10 mouse cellular contexts compared by ENCODE assay signal in the genomic region with DNA sequence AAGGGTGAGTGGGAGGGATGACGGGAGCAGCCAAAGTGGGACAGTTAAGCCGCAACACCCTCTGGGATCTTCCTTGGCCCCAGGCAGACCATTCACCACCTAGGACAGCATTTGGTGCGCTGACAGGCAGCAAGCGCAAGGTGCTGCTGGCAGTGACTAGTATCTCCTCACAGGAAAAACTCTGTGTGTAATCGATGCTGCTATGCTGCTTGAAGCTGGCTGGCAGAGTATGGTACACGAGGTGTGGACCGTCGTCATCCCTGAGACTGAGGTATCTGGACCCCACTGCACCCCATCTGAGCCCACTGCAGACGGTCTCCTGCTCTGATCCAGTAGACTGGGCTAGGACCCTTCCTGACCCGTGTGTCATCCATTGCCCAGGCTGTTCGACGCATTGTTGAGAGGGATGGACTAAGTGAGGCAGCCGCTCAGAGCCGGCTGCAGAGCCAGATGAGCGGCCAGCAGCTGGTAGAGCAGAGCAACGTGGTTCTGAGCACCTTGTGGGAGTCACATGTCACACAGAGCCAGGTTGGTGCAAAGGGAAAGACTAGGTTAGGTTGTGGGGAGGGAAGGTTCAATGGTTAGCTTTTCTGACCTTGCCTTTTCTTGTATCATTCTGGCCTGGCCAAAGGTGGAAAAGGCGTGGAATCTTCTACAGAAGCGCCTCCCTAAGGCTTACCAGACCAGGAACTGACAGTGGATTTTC. TPM values are rescaled to one million over a fixed set of nuclear protein-coding genes. Genes with fewer than 3 reads are reported as not detected.
DNase-seq lines count a peak whose midpoint lies in the region; ATAC-seq lines count a peak whose summit lies in the region.
"Had no signal": no experiment of that assay in that cellular context is flagged by ENCODE, and none has a peak within 500 bp of the region (broad histone marks: within the 10 kb centered on the region; RNA-seq: fewer than 3 reads in every experiment).

No protein-coding gene starts in this region.

- DNase-seq in heart, postnatal 25 days (ENCODE audit: low spot score), result no peak
- DNase-seq in layer of hippocampus, postnatal 25 days (ENCODE audit: extremely low spot score in 1 of 2, low spot score in 1 of 2), result no peak
- DNase-seq in thymus, postnatal 0 days (ENCODE audit: low spot score), result no peak
- no peak for DNase-seq in lung, postnatal 4 days
- DNase-seq: gastrocnemius, postnatal 14 days had no signal

- H3K4me1 ChIP-seq in heart, embryonic 13.5 days, result peaks cover 48% of the 10 kb centered on the region
- peaks cover 47% of the 10 kb centered on the region for H3K4me1 ChIP-seq in embryonic facial prominence, embryonic 15.5 days
- H3K4me1 ChIP-seq in intestine, embryonic 16.5 days (ENCODE audit: control insufficient read depth, insufficient read depth, low read length), result peaks cover 35% of the 10 kb centered on the region
- peaks cover 45% of the 10 kb centered on the region for H3K4me1 ChIP-seq in midbrain, embryonic 15.5 days

- intact Hi-C loops in heart, postnatal 25 days (cut with DNase I), result loop anchor here (5.0 kb wide), 1 partner anchor 167 kb away; a partner anchor contains a TSS

- peaks cover 41% of the 10 kb centered on the region for H3K36me3 ChIP-seq in heart, embryonic 13.5 days
- H3K36me3 ChIP-seq in embryonic facial prominence, embryonic 15.5 days, result peaks cover 37% of the 10 kb centered on the region
- peaks cover 14% of the 10 kb centered on the region; the same call in 1 of the 2 replicates for H3K36me3 ChIP-seq in intestine, embryonic 16.5 days (ENCODE audit: control insufficient read depth, insufficient read depth, low read length)
- H3K36me3 ChIP-seq in midbrain, embryonic 15.5 days (replicated peaks), result peaks cover 16% of the 10 kb centered on the region

- H3K4me2 ChIP-seq in heart, embryonic 13.5 days, result peak overlapping the region; percentile 93; the same call in 1 of the 2 replicates
- H3K4me2 ChIP-seq in embryonic facial prominence, embryonic 15.5 days (replicated peaks), result no peak overlapping the region
- H3K4me2 ChIP-seq in intestine, embryonic 16.5 days (ENCODE audit: low read depth, low read length), result peak overlapping the region; percentile 87; the same call in 1 of the 2 replicates
- no peak overlapping the region for H3K4me2 ChIP-seq in midbrain, embryonic 15.5 days

- no peak for ATAC-seq in heart, embryonic 13.5 days (ENCODE audit: extremely low read depth, insufficient number of reproducible peaks, low FRiP score, low TSS enrichment)
- no peak for ATAC-seq in embryonic facial prominence, embryonic 15.5 days (ENCODE audit: insufficient number of reproducible peaks, low FRiP score, low TSS enrichment, low read depth)
- ATAC-seq in intestine, embryonic 16.5 days, result no peak
- ATAC-seq in midbrain, embryonic 15.5 days (replicated peaks), result no peak

- H3K9me3 ChIP-seq in heart, embryonic 13.5 days, result no peaks in the 10 kb centered on the region
- no peaks in the 10 kb centered on the region for H3K9me3 ChIP-seq in embryonic facial prominence, embryonic 15.5 days (replicated peaks)
- no peaks in the 10 kb centered on the region for H3K9me3 ChIP-seq in intestine, embryonic 16.5 days (ENCODE audit: control insufficient read depth, low read length)
- no peaks in the 10 kb centered on the region for H3K9me3 ChIP-seq in midbrain, embryonic 15.5 days
- H3K9me3 ChIP-seq: limb, embryonic 15.5 days had no signal

- WGBS in heart, embryonic 13.5 days, result 85% methylated on average over 18 of the region's 18 CpGs
- WGBS in embryonic facial prominence, embryonic 15.5 days, result 90% methylated on average over 18 of the region's 18 CpGs
- WGBS in intestine, embryonic 16.5 days, result 89% methylated on average over 18 of the region's 18 CpGs
- WGBS in midbrain, embryonic 15.5 days, result 93% methylated on average over 18 of the region's 18 CpGs

- peaks cover 7% of the 10 kb centered on the region for H3K27me3 ChIP-seq in heart, embryonic 13.5 days (replicated peaks)
- peaks cover 5% of the 10 kb centered on the region; the same call in 1 of the 2 replicates for H3K27me3 ChIP-seq in embryonic facial prominence, embryonic 15.5 days
- H3K27me3 ChIP-seq in intestine, embryonic 16.5 days (replicated peaks; ENCODE audit: control insufficient read depth, insufficient read depth, low read length), result peaks cover 1% of the 10 kb centered on the region; the same call in 1 of the 2 replicates
- peaks cover 4% of the 10 kb centered on the region for H3K27me3 ChIP-seq in midbrain, embryonic 15.5 days (replicated peaks)

- H3K4me3 ChIP-seq in heart, embryonic 13.5 days, result no peak overlapping the region
- H3K4me3 ChIP-seq in embryonic facial prominence, embryonic 15.5 days (replicated peaks), result no peak overlapping the region
- H3K4me3 ChIP-seq in intestine, embryonic 16.5 days (ENCODE audit: low read length), result no peak overlapping the region
- H3K4me3 ChIP-seq in midbrain, embryonic 15.5 days, result no peak overlapping the region

- H3K9ac ChIP-seq in heart, embryonic 13.5 days, result peak overlapping the region; percentile 97
- H3K9ac ChIP-seq in embryonic facial prominence, embryonic 15.5 days, result 0 out of 2 replicates have a peak overlapping the region, but pooled peaks have one; percentile 80
- peak overlapping the region; percentile 92; the same call in 1 of the 2 replicates for H3K9ac ChIP-seq in intestine, embryonic 16.5 days (ENCODE audit: low read depth, low read length)
- 0 out of 2 replicates have a peak overlapping the region, but pooled peaks have one; percentile 73 for H3K9ac ChIP-seq in midbrain, embryonic 15.5 days

- H3K27ac ChIP-seq in heart, embryonic 13.5 days (replicated peaks), result peak overlapping the region; percentile 87; the same call in 1 of the 2 replicates
- no peak overlapping the region for H3K27ac ChIP-seq in embryonic facial prominence, embryonic 15.5 days (replicated peaks)
- H3K27ac ChIP-seq in intestine, embryonic 16.5 days (ENCODE audit: low read length), result peak overlapping the region; percentile 89; the same call in 1 of the 2 replicates
- H3K27ac ChIP-seq in midbrain, embryonic 15.5 days, result no peak overlapping the region; the same call in 1 of the 2 replicates

RNA-seq across cellular contexts. Expression of a gene that starts 1.3 kb away (rescaled TPM):
- polyA plus RNA-seq in heart, embryonic 13.5 days (2015; fragmentation: Nextera tagmentation; extraction: Ambion mirVana), result 36.3 and 41.6 TPM in 2 replicates
- 10 to 100 TPM; 19.1 to 21.4 TPM for total RNA-seq in heart, postnatal 25 days (2021)
- polyA plus RNA-seq in embryonic facial prominence, embryonic 15.5 days (2015; fragmentation: Nextera tagmentation; extraction: Ambion mirVana), result 50.3 and 52.0 TPM in 2 replicates
- polyA plus RNA-seq in intestine, embryonic 16.5 days (2015; fragmentation: Nextera tagmentation; extraction: Ambion mirVana), result 78.6 and 87.5 TPM in 2 replicates
- 103 and 107 TPM in 2 replicates for polyA plus RNA-seq in midbrain, embryonic 15.5 days (2015; fragmentation: Nextera tagmentation; extraction: Ambion mirVana)
- total RNA-seq in layer of hippocampus, postnatal 25 days (2021), result 10 to 100 TPM; 45.1 to 45.6 TPM
- polyA plus RNA-seq in thymus, postnatal 0 days (2015; fragmentation: Nextera tagmentation; extraction: Ambion mirVana), result 79.8 and 80.8 TPM in 2 replicates

RNA-seq across cellular contexts. Expression of a gene that starts 3.4 kb away (rescaled TPM):
- polyA plus RNA-seq in heart, embryonic 13.5 days (2015; fragmentation: Nextera tagmentation; extraction: Ambion mirVana), result 26.8 and 28.4 TPM in 2 replicates
- total RNA-seq in heart, postnatal 25 days (2021), result 10 to 100 TPM; 15.8 to 17.1 TPM
- 43.2 and 44.9 TPM in 2 replicates for polyA plus RNA-seq in embryonic facial prominence, embryonic 15.5 days (2015; fragmentation: Nextera tagmentation; extraction: Ambion mirVana)
- 44.4 and 47.1 TPM in 2 replicates for polyA plus RNA-seq in intestine, embryonic 16.5 days (2015; fragmentation: Nextera tagmentation; extraction: Ambion mirVana)
- 43.3 and 47.1 TPM in 2 replicates for polyA plus RNA-seq in midbrain, embryonic 15.5 days (2015; fragmentation: Nextera tagmentation; extraction: Ambion mirVana)
- total RNA-seq in layer of hippocampus, postnatal 25 days (2021), result 10 to 100 TPM; 25.1 to 29.9 TPM
- 37.3 and 40.5 TPM in 2 replicates for polyA plus RNA-seq in thymus, postnatal 0 days (2015; fragmentation: Nextera tagmentation; extraction: Ambion mirVana)

RNA-seq across cellular contexts. Expression of a gene that starts 7.6 kb away (rescaled TPM):
- 0.14 and 0.17 TPM in 2 replicates for polyA plus RNA-seq in heart, embryonic 13.5 days (2015; fragmentation: Nextera tagmentation; extraction: Ambion mirVana)
- under 1 TPM; 0.55 to 0.64 TPM for total RNA-seq in heart, postnatal 25 days (2021)
- 0.24 and 0.25 TPM in 2 replicates for polyA plus RNA-seq in embryonic facial prominence, embryonic 15.5 days (2015; fragmentation: Nextera tagmentation; extraction: Ambion mirVana)
- 0.10 and 0.16 TPM in 2 replicates for polyA plus RNA-seq in intestine, embryonic 16.5 days (2015; fragmentation: Nextera tagmentation; extraction: Ambion mirVana)
- 0.37 and 0.63 TPM in 2 replicates for polyA plus RNA-seq in midbrain, embryonic 15.5 days (2015; fragmentation: Nextera tagmentation; extraction: Ambion mirVana)
- total RNA-seq in layer of hippocampus, postnatal 25 days (2021), result under 1 TPM; 0.63 to 0.94 TPM
- 0.10 and 0.13 TPM in 2 replicates for polyA plus RNA-seq in thymus, postnatal 0 days (2015; fragmentation: Nextera tagmentation; extraction: Ambion mirVana)

RNA-seq across cellular contexts. Expression of a gene that starts 9.5 kb away (rescaled TPM):
- 21.4 and 26.6 TPM in 2 replicates for polyA plus RNA-seq in heart, embryonic 13.5 days (2015; fragmentation: Nextera tagmentation; extraction: Ambion mirVana)
- 1 to 10 TPM; 3.1 TPM for total RNA-seq in heart, postnatal 25 days (2021)
- polyA plus RNA-seq in embryonic facial prominence, embryonic 15.5 days (2015; fragmentation: Nextera tagmentation; extraction: Ambion mirVana), result 32.0 and 33.6 TPM in 2 replicates
- polyA plus RNA-seq in intestine, embryonic 16.5 days (2015; fragmentation: Nextera tagmentation; extraction: Ambion mirVana), result 15.0 and 18.1 TPM in 2 replicates
- 18.3 and 20.3 TPM in 2 replicates for polyA plus RNA-seq in midbrain, embryonic 15.5 days (2015; fragmentation: Nextera tagmentation; extraction: Ambion mirVana)
- 1 to 10 TPM; 3.3 to 4.4 TPM for total RNA-seq in layer of hippocampus, postnatal 25 days (2021)
- polyA plus RNA-seq in thymus, postnatal 0 days (2015; fragmentation: Nextera tagmentation; extraction: Ambion mirVana), result 34.6 and 39.0 TPM in 2 replicates

RNA-seq across cellular contexts. Expression of a gene that starts 16.0 kb away (rescaled TPM):
- polyA plus RNA-seq in heart, embryonic 13.5 days (2015; fragmentation: Nextera tagmentation; extraction: Ambion mirVana), result 13.5 and 13.7 TPM in 2 replicates
- 1 to 10 TPM; 8.0 to 8.7 TPM for total RNA-seq in heart, postnatal 25 days (2021)
- 15.1 and 16.6 TPM in 2 replicates for polyA plus RNA-seq in embryonic facial prominence, embryonic 15.5 days (2015; fragmentation: Nextera tagmentation; extraction: Ambion mirVana)
- polyA plus RNA-seq in intestine, embryonic 16.5 days (2015; fragmentation: Nextera tagmentation; extraction: Ambion mirVana), result 14.7 and 18.2 TPM in 2 replicates
- polyA plus RNA-seq in midbrain, embryonic 15.5 days (2015; fragmentation: Nextera tagmentation; extraction: Ambion mirVana), result 13.7 and 15.5 TPM in 2 replicates
- total RNA-seq in layer of hippocampus, postnatal 25 days (2021), result 10 to 100 TPM in 1 of 2 experiments, 1 to 10 TPM in 1; 9.2 to 10.8 TPM
- 10.5 and 11.5 TPM in 2 replicates for polyA plus RNA-seq in thymus, postnatal 0 days (2015; fragmentation: Nextera tagmentation; extraction: Ambion mirVana)

Comparison
In these comparisons a context has a peak if more than half of its experiments do, and no peak if none do; other contexts are left out.
1. H3K27ac ChIP-seq: peak in heart, embryonic 13.5 days (single experiment) and intestine, embryonic 16.5 days (single experiment); none in embryonic facial prominence, embryonic 15.5 days (single experiment) and midbrain, embryonic 15.5 days (single experiment).
2. H3K4me2 ChIP-seq: peak in heart, embryonic 13.5 days (single experiment) and intestine, embryonic 16.5 days (single experiment); none in embryonic facial prominence, embryonic 15.5 days (single experiment) and midbrain, embryonic 15.5 days (single experiment).
3. Peak in every context shown above with its lines, with median percentiles within 50 percentile points of each other: H3K9ac ChIP-seq.